ENCODE assay signal across 8 mouse cellular contexts in genomic region chr14:21498361-21498996, GRCm38 (mm10). TPM values are rescaled to one million over a fixed set of nuclear protein-coding genes. Genes with fewer than 3 reads are reported as not detected.
DNase-seq lines count a peak whose midpoint lies in the region; ATAC-seq and TF ChIP-seq lines count a peak whose summit lies in the region.

No protein-coding gene starts in this region.

- H3K36me3 ChIP-seq in heart, embryonic 10.5 days, result no peaks in the 10 kb centered on the region
- H3K36me3 ChIP-seq in C2C12 (ENCODE audit: control insufficient read depth, insufficient read depth), result no peaks in the 10 kb centered on the region
- H3K36me3 ChIP-seq in intestine, postnatal 0 days (ENCODE audit: control insufficient read depth, insufficient read depth), result no peaks in the 10 kb centered on the region

- H3K4me1 ChIP-seq in heart, embryonic 10.5 days, result peaks cover 43% of the 10 kb centered on the region
- H3K4me1 ChIP-seq in cortical plate, adult 2 months (ENCODE audit: control insufficient read depth, insufficient read depth, low read length), result peaks cover 4% of the 10 kb centered on the region
- 0 out of 2 replicates have a peak, but pooled peaks cover 11% of the 10 kb centered on the region for H3K4me1 ChIP-seq in intestine, postnatal 0 days (replicated peaks; ENCODE audit: control insufficient read depth, insufficient read depth, low read length)
- peaks cover 6% of the 10 kb centered on the region for H3K4me1 ChIP-seq in olfactory bulb, adult 2 months (ENCODE audit: control insufficient read depth, insufficient read depth, low read length)

- no peak for DNase-seq in heart, embryonic 10.5 days (ENCODE audit: low spot score)
- DNase-seq in heart, adult 8-10 months (ENCODE audit: low spot score), result no peak
- no peak for DNase-seq in right cerebral cortex, postnatal 10 days (ENCODE audit: low spot score in 2 of 2)
- DNase-seq in gastrocnemius, postnatal 10 days, result no peak

- H3K79me2 ChIP-seq in C2C12 (ENCODE audit: control insufficient read depth, insufficient read depth), result peaks cover 13% of the 10 kb centered on the region

- no peaks in the 10 kb centered on the region for H3K79me3 ChIP-seq in C2C12 (ENCODE audit: low read depth)

- peak overlapping the region; percentile 87 for H3K9ac ChIP-seq in intestine, postnatal 0 days (ENCODE audit: low read depth, low read length)

- no peaks in the 10 kb centered on the region for H3K9me3 ChIP-seq in heart, embryonic 10.5 days
- no peaks in the 10 kb centered on the region for H3K9me3 ChIP-seq in intestine, postnatal 0 days (ENCODE audit: control insufficient read depth)

- peak overlapping the region; percentile 86 for H3K4me3 ChIP-seq in heart, embryonic 10.5 days
- H3K4me3 ChIP-seq in C2C12 (ENCODE audit: insufficient read depth, poor library complexity, severe bottlenecking), result peak overlapping the region; percentile 83
- H3K4me3 ChIP-seq in cortical plate, adult 2 months (ENCODE audit: insufficient read depth, low read length), result peak overlapping the region; percentile 95
- peak overlapping the region; percentile 88 for H3K4me3 ChIP-seq in intestine, postnatal 0 days (ENCODE audit: low read depth, low read length)
- peak overlapping the region; percentile 99 for H3K4me3 ChIP-seq in olfactory bulb, adult 2 months (ENCODE audit: insufficient read depth, low read depth, low read length)

- H3ac ChIP-seq in C2C12 (ENCODE audit: control insufficient read depth, insufficient read length, low read depth), result peak overlapping the region; percentile 99

- peak; percentile 16 for ATAC-seq in intestine, postnatal 0 days

- H3K27ac ChIP-seq in heart, embryonic 10.5 days, result peak overlapping the region; percentile 96
- no peak overlapping the region for H3K27ac ChIP-seq in cortical plate, adult 2 months (ENCODE audit: insufficient read depth, low read length)
- H3K27ac ChIP-seq in intestine, postnatal 0 days (ENCODE audit: low read depth, low read length), result peak overlapping the region; percentile 97
- H3K27ac ChIP-seq in olfactory bulb, adult 2 months (ENCODE audit: insufficient read depth, low read depth, low read length), result peak overlapping the region; percentile 97

- 1% methylated on average over 7 of the region's 7 CpGs for whole genome bisulfite sequencing in heart, embryonic 10.5 days
- 5% methylated on average over 7 of the region's 7 CpGs for WGBS in intestine, postnatal 0 days
- WGBS in olfactory bulb, adult 2 months, result 8% methylated on average over 7 of the region's 7 CpGs

- H3K4me2 ChIP-seq in intestine, postnatal 0 days (replicated peaks; ENCODE audit: low read depth), result peak overlapping the region; percentile 99

- TF ChIP-seq CTCF in C2C12 (IDR thresholded peaks at IDR 0.05; ENCODE audit: control insufficient read depth, insufficient read depth, insufficient read length), result no peak
- TF ChIP-seq CTCF in cortical plate, adult 2 months (IDR thresholded peaks at IDR 0.05; ENCODE audit: extremely low read depth, insufficient read depth, low read length), result no peak
- no peak for TF ChIP-seq CTCF in intestine, postnatal 0 days (IDR thresholded peaks at IDR 0.05; ENCODE audit: low read depth)
- no peak for TF ChIP-seq CTCF in olfactory bulb, adult 2 months (IDR thresholded peaks at IDR 0.05; ENCODE audit: insufficient read depth, low read depth, low read length)

- no peaks in the 10 kb centered on the region for H3K27me3 ChIP-seq in heart, embryonic 10.5 days (ENCODE audit: insufficient read depth, poor library complexity, severe bottlenecking)
- no peaks in the 10 kb centered on the region for H3K27me3 ChIP-seq in C2C12 (ENCODE audit: control insufficient read depth, insufficient read depth, insufficient read length)
- H3K27me3 ChIP-seq in intestine, postnatal 0 days (replicated peaks; ENCODE audit: control insufficient read depth, insufficient read depth, low read length), result no peaks in the 10 kb centered on the region

- TF ChIP-seq POLR2A in cortical plate, adult 2 months (IDR thresholded peaks at IDR 0.05; ENCODE audit: extremely low read depth, insufficient read depth, low read length), result no peak
- no peak for TF ChIP-seq POLR2A in olfactory bulb, adult 2 months (IDR thresholded peaks at IDR 0.05; ENCODE audit: insufficient read depth, low read depth, low read length)

TF ChIP-seq in C2C12, 6 proteins besides CTCF, POLR2A, EP300 and RAD21:
- TF ChIP-seq MYOG (IDR thresholded peaks at IDR 0.05; ENCODE audit: control insufficient read depth, extremely low read depth, insufficient read length), result no peak
- TF ChIP-seq USF1 (IDR thresholded peaks at IDR 0.05; ENCODE audit: low read depth), result no peak

RNA-seq across cellular contexts. Expression of gene Kat6b, which starts 17.2 kb away (rescaled TPM):
- 9.3 and 11.1 TPM in 2 replicates for polyA plus RNA-seq in heart, embryonic 10.5 days (2016; fragmentation: Nextera tagmentation; extraction: Ambion mirVana)
- total RNA-seq in heart, adult 8-10 months (2022), result 10 to 100 TPM; 26.7 to 30.3 (median 28.2) TPM
- 2.7 TPM for polyA plus RNA-seq in C2C12 (2012; fragmentation: generic; extraction: Trizol)
- polyA plus RNA-seq in cortical plate, adult 2 months (2012; rRNA removed), result 26.2 and 26.3 TPM in 2 replicates
- polyA plus RNA-seq in intestine, postnatal 0 days (2015; fragmentation: Nextera tagmentation; extraction: Ambion mirVana), result 4.8 and 5.5 TPM in 2 replicates
- polyA plus RNA-seq in olfactory bulb, adult 2 months (2012; ENCODE audit: insufficient read depth, insufficient read length, low replicate concordance, missing spikeins), result 124 and 135 TPM in 2 replicates
- total RNA-seq in gastrocnemius, postnatal 10 days (2021), result 10 to 100 TPM; 24.1 to 31.6 TPM
